ENCODE assay signal across 20 mouse cellular contexts in genomic region chr1:74066576-74066975, GRCm38 (mm10). TPM values are rescaled to one million over a fixed set of nuclear protein-coding genes. Genes with fewer than 3 reads are reported as not detected.
DNase-seq lines count a peak whose midpoint lies in the region; ATAC-seq and TF ChIP-seq lines count a peak whose summit lies in the region.
"Had no signal": no experiment of that assay in that cellular context is flagged by ENCODE, and none has a peak within 500 bp of the region (broad histone marks: within the 10 kb centered on the region; RNA-seq: fewer than 3 reads in every experiment).

No protein-coding gene starts in this region.

- no peak overlapping the region for H3K9ac ChIP-seq in embryonic facial prominence, embryonic 15.5 days
- H3K9ac ChIP-seq in heart, embryonic 14.5 days (ENCODE audit: low read length), result no peak overlapping the region
- no peak overlapping the region for H3K9ac ChIP-seq in lung, postnatal 0 days (replicated peaks; ENCODE audit: low read depth)
- H3K9ac ChIP-seq: liver, embryonic 14.5 days had no signal

- peak overlapping the region; percentile 40; the same call in 1 of the 2 replicates for H3K27ac ChIP-seq in embryonic facial prominence, embryonic 15.5 days (replicated peaks)
- no peak overlapping the region for H3K27ac ChIP-seq in embryonic facial prominence, embryonic 10.5 days (replicated peaks)
- H3K27ac ChIP-seq in heart, embryonic 14.5 days (replicated peaks in 1 of 2; ENCODE audit: control insufficient read depth in 1 of 2, insufficient read depth in 1 of 2, low read depth in 2 of 2, low read length in 2 of 2), result 0 out of 4 replicates have a peak overlapping the region, but pooled peaks of 1 of the 2 experiments have one; percentile 4
- H3K27ac ChIP-seq in lung, postnatal 0 days (ENCODE audit: low read length), result peak overlapping the region; percentile 49; the same call in 1 of the 2 replicates
- H3K27ac ChIP-seq: hindbrain, embryonic 10.5 days; layer of hippocampus, adult 2 months; liver, embryonic 14.5 days had no signal

- 0 out of 2 replicates have a peak overlapping the region, but pooled peaks have one; percentile 4 for H3K4me2 ChIP-seq in embryonic facial prominence, embryonic 15.5 days (replicated peaks)
- peak overlapping the region; percentile 16 for H3K4me2 ChIP-seq in heart, embryonic 14.5 days (ENCODE audit: low read length)
- peak overlapping the region; percentile 95 for H3K4me2 ChIP-seq in lung, postnatal 0 days (replicated peaks; ENCODE audit: low read depth, low read length)

- H3K4me3 ChIP-seq in embryonic facial prominence, embryonic 15.5 days (replicated peaks), result no peak overlapping the region
- no peak overlapping the region for H3K4me3 ChIP-seq in embryonic facial prominence, embryonic 10.5 days
- no peak overlapping the region for H3K4me3 ChIP-seq in heart, embryonic 14.5 days (ENCODE audit: control insufficient read depth in 1 of 2, insufficient read depth in 1 of 2, low read depth in 1 of 2, low read length in 2 of 2)
- no peak overlapping the region for H3K4me3 ChIP-seq in lung, postnatal 0 days (ENCODE audit: low read depth, low read length)
- H3K4me3 ChIP-seq: hindbrain, embryonic 10.5 days; layer of hippocampus, adult 2 months had no signal

- 0 out of 2 replicates have a peak, but pooled peaks have one; percentile 46 for ATAC-seq in embryonic facial prominence, embryonic 15.5 days (ENCODE audit: insufficient number of reproducible peaks, low FRiP score, low TSS enrichment, low read depth)
- no peak for ATAC-seq in heart, embryonic 14.5 days (ENCODE audit: insufficient number of reproducible peaks, insufficient read depth, low FRiP score, low read depth)
- no peak for ATAC-seq in lung, postnatal 0 days
- ATAC-seq in megakaryocyte progenitor cell, adult 5-6 weeks (replicated peaks; ENCODE audit: poor library complexity), result 0 out of 2 replicates have a peak, but pooled peaks have one; percentile 25
- ATAC-seq: CD4-positive, CD25-positive, alpha-beta regulatory T cell, adult 4 months; Patski had no signal

- 70% methylated on average over 3 of the region's 3 CpGs for WGBS in embryonic facial prominence, embryonic 15.5 days
- 81% methylated on average over 3 of the region's 3 CpGs for WGBS in embryonic facial prominence, embryonic 10.5 days
- 81% methylated on average over 3 of the region's 3 CpGs for WGBS in heart, embryonic 14.5 days
- 83% methylated on average over 3 of the region's 3 CpGs for WGBS in lung, postnatal 0 days

- no peak for TF ChIP-seq EP300 in lung, postnatal 0 days (IDR thresholded peaks at IDR 0.05)

- no peak for TF ChIP-seq CTCF in lung, postnatal 0 days (IDR thresholded peaks at IDR 0.05)

- no peaks in the 10 kb centered on the region for H3K36me3 ChIP-seq in embryonic facial prominence, embryonic 15.5 days
- H3K36me3 ChIP-seq in embryonic facial prominence, embryonic 10.5 days (replicated peaks), result peaks cover 42% of the 10 kb centered on the region
- peaks cover 8% of the 10 kb centered on the region for H3K36me3 ChIP-seq in heart, embryonic 14.5 days (ENCODE audit: control insufficient read depth, insufficient read depth, low read length)
- no peaks in the 10 kb centered on the region for H3K36me3 ChIP-seq in lung, postnatal 0 days (ENCODE audit: insufficient read depth, low read length)

- H3K9me3 ChIP-seq in embryonic facial prominence, embryonic 15.5 days (replicated peaks), result no peaks in the 10 kb centered on the region
- no peaks in the 10 kb centered on the region for H3K9me3 ChIP-seq in embryonic facial prominence, embryonic 10.5 days
- no peaks in the 10 kb centered on the region for H3K9me3 ChIP-seq in heart, embryonic 14.5 days (ENCODE audit: control insufficient read depth, low read length)
- no peaks in the 10 kb centered on the region for H3K9me3 ChIP-seq in lung, postnatal 0 days (ENCODE audit: low read length)
- H3K9me3 ChIP-seq: hindbrain, embryonic 10.5 days had no signal

- peaks cover 47% of the 10 kb centered on the region for H3K4me1 ChIP-seq in embryonic facial prominence, embryonic 15.5 days
- H3K4me1 ChIP-seq in embryonic facial prominence, embryonic 10.5 days, result peaks cover 47% of the 10 kb centered on the region
- H3K4me1 ChIP-seq in heart, embryonic 14.5 days (ENCODE audit: control insufficient read depth in 2 of 2, insufficient read depth in 2 of 2, low read length in 2 of 2), result peaks cover 31 to 45% of the 10 kb centered on the region in 2 experiments
- H3K4me1 ChIP-seq in lung, postnatal 0 days (ENCODE audit: insufficient read depth, low read depth, low read length), result peaks cover 31% of the 10 kb centered on the region; the same call in 1 of the 2 replicates

- no peak for DNase-seq in embryonic facial prominence, embryonic 10.5 days (ENCODE audit: low spot score)
- DNase-seq in heart, adult 9 months (ENCODE audit: low spot score in 2 of 2), result no peak
- DNase-seq in lung, postnatal 0 days (ENCODE audit: low spot score), result no peak
- DNase-seq in lung, postnatal 10 days, result no peak
- no peak for DNase-seq in layer of hippocampus, postnatal 10 days (ENCODE audit: low spot score in 2 of 2)
- DNase-seq: cerebellum, adult 11 months; cerebellum, postnatal 10 days; embryo, embryonic 11 days; right cerebral cortex, postnatal 4 days had no signal

- no peaks in the 10 kb centered on the region for H3K27me3 ChIP-seq in embryonic facial prominence, embryonic 15.5 days
- peaks cover 42% of the 10 kb centered on the region for H3K27me3 ChIP-seq in embryonic facial prominence, embryonic 10.5 days (replicated peaks; ENCODE audit: low read depth, poor library complexity, severe bottlenecking)
- H3K27me3 ChIP-seq in heart, embryonic 14.5 days (ENCODE audit: control insufficient read depth, insufficient read depth, low read length), result no peaks in the 10 kb centered on the region
- H3K27me3 ChIP-seq in lung, postnatal 0 days (replicated peaks; ENCODE audit: insufficient read depth, low read length), result no peaks in the 10 kb centered on the region
- H3K27me3 ChIP-seq: Patski had no signal

RNA-seq across cellular contexts. Expression of gene Tns1, which starts 57.7 kb away (rescaled TPM):
- polyA plus RNA-seq in embryonic facial prominence, embryonic 15.5 days (2015; fragmentation: Nextera tagmentation; extraction: Ambion mirVana), result 49.3 and 53.7 TPM in 2 replicates
- 27.4 and 30.4 TPM in 2 replicates for polyA plus RNA-seq in embryonic facial prominence, embryonic 10.5 days (2016; fragmentation: Nextera tagmentation; extraction: Ambion mirVana)
- 125 and 142 TPM in 2 replicates for polyA plus RNA-seq in heart, embryonic 14.5 days (2014; fragmentation: Nextera tagmentation; extraction: Ambion mirVana)
- polyA plus RNA-seq in lung, postnatal 0 days (2015; fragmentation: Nextera tagmentation; extraction: Ambion mirVana), result 184 and 185 TPM in 2 replicates
- 12.4 and 15.4 TPM in 2 replicates for total RNA-seq in megakaryocyte progenitor cell, adult 5-6 weeks (2015)
- 3.1 and 9.7 TPM in 2 replicates for total RNA-seq in megakaryocyte progenitor cell, adult 5-6 weeks (2017)
- total RNA-seq in layer of hippocampus, postnatal 10 days (2021), result 10 to 100 TPM; 35.2 to 35.3 TPM

RNA-seq across cellular contexts. Expression of gene Rufy4, which starts 58.8 kb away (rescaled TPM):
- 0.72 and 0.85 TPM in 2 replicates for polyA plus RNA-seq in embryonic facial prominence, embryonic 15.5 days (2015; fragmentation: Nextera tagmentation; extraction: Ambion mirVana)
- 0.06 and 0.15 TPM in 2 replicates for polyA plus RNA-seq in embryonic facial prominence, embryonic 10.5 days (2016; fragmentation: Nextera tagmentation; extraction: Ambion mirVana)
- polyA plus RNA-seq in heart, embryonic 14.5 days (2014; fragmentation: Nextera tagmentation; extraction: Ambion mirVana), result 0.22 and 0.39 TPM in 2 replicates
- 0.42 and 0.43 TPM in 2 replicates for polyA plus RNA-seq in lung, postnatal 0 days (2015; fragmentation: Nextera tagmentation; extraction: Ambion mirVana)
- total RNA-seq in megakaryocyte progenitor cell, adult 5-6 weeks (2015), result 0.37 and 0.72 TPM in 2 replicates
- total RNA-seq in megakaryocyte progenitor cell, adult 5-6 weeks (2017), result 0.54 and 0.68 TPM in 2 replicates
- under 1 TPM in 1 of 2 experiments, not detected in 1; 0.21 TPM for total RNA-seq in layer of hippocampus, postnatal 10 days (2021)
- total RNA-seq: ES-E14; gastrocnemius, adult 8-10 months; left cerebral cortex, postnatal 25 days had no signal
- polyA plus RNA-seq: CD4-positive, CD25-positive, alpha-beta regulatory T cell, adult 4 months had no signal

Comparison
In these comparisons a context has a peak if more than half of its experiments do, and no peak if none do; other contexts are left out.
1. ATAC-seq: peak in embryonic facial prominence, embryonic 15.5 days (single experiment) and megakaryocyte progenitor cell, adult 5-6 weeks (single experiment); none in heart, embryonic 14.5 days (single experiment) and lung, postnatal 0 days (single experiment).
2. H3K4me2 ChIP-seq: peak in every context shown above with its lines; median percentile 95 in lung, postnatal 0 days; 16 in heart, embryonic 14.5 days; 4 in embryonic facial prominence, embryonic 15.5 days.